Mouse (Mus musculus) lung, postnatal 0 days (tissue): ENCODE measurements around the gene Zfp512b. TPM values are rescaled to one million over a fixed set of nuclear protein-coding genes. Genes with fewer than 3 reads are reported as not detected.

ENCODE experiments used
- ATAC-seq: fragments of 200-750 bp; cut with Nextera tagmentation; 2 replicates; pipeline ENCODE4 v1.8.0; 2017; ENCODE audit warnings: moderate library complexity
- DNase-seq: peaks from one replicate; pipeline ENCODE4 v3.0.0-alpha.2; 2016; ENCODE audit warnings: low spot score
- H3K27ac ChIP-seq: fragments of 300-500 bp; sonication (generic); 2 replicates; pipeline ENCODE4 v1.5.1; 2014; ENCODE audit warnings: antibody characterized with exemption, mild to moderate bottlenecking, low read length, mixed read lengths
- H3K27me3 ChIP-seq: fragments of 300-500 bp; sonication (generic); replicated peaks from 2 replicates; pipeline ENCODE4 v1.6.1; 2014; ENCODE audit warnings: low read length, mixed read lengths; ENCODE audit not compliant: insufficient read depth
- H3K36me3 ChIP-seq: fragments of 300-500 bp; sonication (generic); 2 replicates; pipeline ENCODE4 v1.6.1; 2014; ENCODE audit warnings: low read length, mixed read lengths; ENCODE audit not compliant: insufficient read depth
- H3K4me1 ChIP-seq: fragments of 300-500 bp; sonication (generic); 2 replicates; pipeline ENCODE4 v1.6.1; 2014; ENCODE audit warnings: antibody characterized with exemption, low read depth, low read length, mixed read lengths; ENCODE audit not compliant: insufficient read depth
- H3K4me2 ChIP-seq: fragments of 300-500 bp; sonication (generic); replicated peaks from 2 replicates; pipeline ENCODE4 v1.6.1; 2014; ENCODE audit warnings: low read depth, mild to moderate bottlenecking, low read length, moderate library complexity, mixed read lengths
- H3K4me3 ChIP-seq: fragments of 300-500 bp; sonication (generic); 2 replicates; pipeline ENCODE4 v1.5.1; 2014; ENCODE audit warnings: low read depth, low read length
- H3K9ac ChIP-seq: fragments of 300-500 bp; sonication (generic); replicated peaks from 2 replicates; pipeline ENCODE4 v1.6.1; 2014; ENCODE audit warnings: low read depth, mild to moderate bottlenecking
- H3K9me3 ChIP-seq: fragments of 300-500 bp; sonication (generic); 2 replicates; pipeline ENCODE4 v1.6.1; 2016; ENCODE audit warnings: low read length, mixed read lengths
- CTCF ChIP-seq: IDR thresholded peaks from 2 replicates; pipeline ENCODE4 v1.5.1; 2016; ENCODE audit warnings: antibody characterized with exemption, mild to moderate bottlenecking
- EP300 ChIP-seq: IDR thresholded peaks from 2 replicates; pipeline ENCODE4 v1.6.1; 2016; ENCODE audit warnings: antibody characterized with exemption, mild to moderate bottlenecking, control low read depth
- WGBS: fragments of 180-500 bp; shearing (Covaris S2); extraction: QIAGEN DNeasy Blood & Tissue Kit; methylation state at CpG from one replicate; pipeline ENCODE4 v1.1.7; 2014; 5-methylcytosine and 5-hydroxymethylcytosine counted together
- microRNA-seq: library from miRNA; unstranded; fragments of <30 nt; microRNA quantifications from one replicate; pipeline ENCODE4, GENCODE M21; 2016
- polyA plus RNA-seq: library from polyadenylated mRNA; unstranded; fragments of >200 nt; fragmentation: Nextera tagmentation; extraction: Ambion mirVana; gene quantifications from 2 replicates; pipeline ENCODE4 v1.2.1, GENCODE M21; 2015

Zfp512b gene
- polyA plus RNA-seq, 1 experiment from 2014 or later = 24.4 TPM

DNA sequence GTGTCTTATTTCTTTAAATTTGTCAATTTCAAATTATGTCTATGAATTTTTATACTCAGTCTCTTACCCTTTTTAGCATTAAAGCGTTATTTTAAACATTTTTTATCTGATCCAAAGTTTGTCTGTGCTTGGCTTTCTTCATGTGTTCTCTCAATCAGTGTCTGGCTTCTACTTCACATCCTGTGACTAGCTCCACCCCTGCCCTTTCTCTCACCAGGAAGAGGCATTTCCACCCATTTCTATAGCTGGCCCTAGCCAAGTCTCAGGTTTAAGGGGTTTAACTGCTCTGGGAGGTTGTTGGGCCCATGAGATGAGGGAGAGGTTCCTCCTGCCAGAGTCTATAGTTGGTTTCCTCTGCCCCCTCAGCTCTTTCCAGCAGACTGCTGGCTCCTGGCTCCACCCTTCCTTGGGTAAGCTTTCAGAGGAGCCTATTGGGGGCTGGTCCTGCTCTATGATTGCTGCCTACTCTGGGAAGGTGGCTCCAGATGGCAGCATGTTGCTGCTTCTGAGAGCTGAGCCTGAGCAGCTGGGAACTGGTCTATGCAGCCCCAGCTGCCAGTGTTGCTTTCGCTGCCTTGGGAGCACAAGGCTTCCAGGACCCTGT is 55.1 kb downstream of the Zfp512b start:
- Histone ChIP-seq H3K4me2 (no peak overlapping the region), H3K27ac (peak overlapping the region; percentile 7; the same call in 1 of the 2 replicates), H3K27me3 (no peaks in the 10 kb centered on the region), H3K9me3 (no peaks in the 10 kb centered on the region), H3K36me3 (no peaks in the 10 kb centered on the region), H3K9ac (no peak overlapping the region), H3K4me3 (no peak overlapping the region), H3K4me1 (0 out of 2 replicates have a peak, but pooled peaks cover 4% of the 10 kb centered on the region)
- WGBS = 74% methylated on average over 2 of the region's 2 CpGs
- DNase-seq (peak; percentile 66), ATAC-seq (peak; percentile 86)
- TF ChIP-seq CTCF = no peak
- no peak for TF ChIP-seq EP300

- peak; percentile 49 for DNase-seq
- WGBS = 63% methylated on average over 2 of the region's 2 CpGs
Observed at GRCm38 (mm10) chr2:181536410-181536809, 56.2 kb downstream of the Zfp512b start.

GRCm38 (mm10) chr2:181532589-181532988 is 60.0 kb downstream of the Zfp512b start:
- H3K9me3 ChIP-seq = no peaks in the 10 kb centered on the region; the same call in 1 of the 2 replicates
- H3K27ac ChIP-seq = no peak overlapping the region
- DNase-seq (no peak), ATAC-seq (no peak)
- no peaks in the 10 kb centered on the region for H3K27me3 ChIP-seq
- no peaks in the 10 kb centered on the region for H3K36me3 ChIP-seq
- 98% methylated on average over 3 of the region's 3 CpGs for WGBS
- 0 out of 2 replicates have a peak, but pooled peaks cover 2% of the 10 kb centered on the region for H3K4me1 ChIP-seq
- no peak overlapping the region for H3K4me3 ChIP-seq
- no peak overlapping the region for H3K4me2 ChIP-seq
- TF ChIP-seq EP300 (no peak), CTCF (no peak)
- no peak overlapping the region for H3K9ac ChIP-seq

More at GRCm38 (mm10) chr2:181536410-181536809, 56.2 kb downstream of the Zfp512b start:
- peak; percentile 55 for ATAC-seq
- no peak overlapping the region for H3K4me3 ChIP-seq
- TF ChIP-seq CTCF (no peak), EP300 (no peak)
- no peak overlapping the region for H3K4me2 ChIP-seq
- 0 out of 2 replicates have a peak, but pooled peaks cover 4% of the 10 kb centered on the region for H3K4me1 ChIP-seq
- no peaks in the 10 kb centered on the region for H3K9me3 ChIP-seq
- no peaks in the 10 kb centered on the region for H3K27me3 ChIP-seq
- no peaks in the 10 kb centered on the region for H3K36me3 ChIP-seq
- H3K9ac ChIP-seq = no peak overlapping the region
- H3K27ac ChIP-seq = no peak overlapping the region

Small RNA genes within 50 kb of the gene (microRNA-seq; reads per million reads assigned to microRNA genes)
- gene Mir7006 = not detected

Other genes starting within 250 kb of the Zfp512b start
- 22.9 and 26.8 TPM in 2 replicates for gene Zgpat, start 227.9 kb downstream of the Zfp512b start, polyA plus RNA-seq
- gene Arfrp1, start 227.4 kb downstream of the Zfp512b start, polyA plus RNA-seq = 46.5 and 46.6 TPM in 2 replicates
- gene Lime1, start 212.7 kb downstream of the Zfp512b start, polyA plus RNA-seq = 12.2 and 13.5 TPM in 2 replicates
- 11.2 and 14.8 TPM in 2 replicates for gene Zbtb46, start 133.4 kb downstream of the Zfp512b start, polyA plus RNA-seq
- 0.21 and 0.25 TPM in 2 replicates for gene Abhd16b, start 99.6 kb downstream of the Zfp512b start, polyA plus RNA-seq
- 131 and 135 TPM in 2 replicates for gene Tpd52l2, start 95.7 kb downstream of the Zfp512b start, polyA plus RNA-seq
- gene Dnajc5, start 72.3 kb downstream of the Zfp512b start, polyA plus RNA-seq = 57.2 and 59.5 TPM in 2 replicates
- 41.8 and 43.3 TPM in 2 replicates for gene Uckl1, start 7.9 kb downstream of the Zfp512b start, polyA plus RNA-seq
- gene Prpf6, start 935 bp downstream of the Zfp512b start, polyA plus RNA-seq = 32.3 and 33.6 TPM in 2 replicates
- gene Samd10, start 6.4 kb upstream of the Zfp512b start, polyA plus RNA-seq = 20.8 and 21.3 TPM in 2 replicates
- not detected in 2 replicates for gene Gm29797, start 64.2 kb upstream of the Zfp512b start, polyA plus RNA-seq
- 134 and 161 TPM in 2 replicates for gene Sox18, start 78.8 kb upstream of the Zfp512b start, polyA plus RNA-seq
- 14.1 and 15.3 TPM in 2 replicates for gene Tcea2, start 87.5 kb upstream of the Zfp512b start, polyA plus RNA-seq
- gene Rgs19, start 101.2 kb upstream of the Zfp512b start, polyA plus RNA-seq = 32.7 and 33.3 TPM in 2 replicates
- not detected in 2 replicates for gene Lkaaear1, start 105.6 kb upstream of the Zfp512b start, polyA plus RNA-seq
- 0.20 TPM in 1 of 2 replicates, not detected in the other for gene Oprl1, start 122.2 kb upstream of the Zfp512b start, polyA plus RNA-seq
- gene Myt1, start 170.5 kb upstream of the Zfp512b start, polyA plus RNA-seq = not detected in 2 replicates
- gene Pcmtd2, start 245.1 kb upstream of the Zfp512b start, polyA plus RNA-seq = 37.3 and 43.6 TPM in 2 replicates